Mouse (Mus musculus) limb, embryonic 14.5 days (tissue): ENCODE results near the gene Il6ra. TPM values are rescaled to one million over a fixed set of nuclear protein-coding genes. Genes with fewer than 3 reads are reported as not detected.
A peak's percentile ranks its signal among the peaks of the same experiment; 100 is the strongest.

ENCODE experiments used
- ATAC-seq: fragments of 200-750 bp; cut with Nextera tagmentation; 2 replicates; pipeline ENCODE4 v1.8.0; 2017; ENCODE audit warnings: low read depth, moderate number of reproducible peaks, moderate TSS enrichment; ENCODE audit not compliant: low FRiP score
- DNase-seq: peaks from one replicate; pipeline ENCODE4 v3.0.0-alpha.2; 2015; ENCODE audit warnings: low spot score
- H3K27ac ChIP-seq: fragments of 300-500 bp; sonication (generic); replicated peaks from 2 replicates; pipeline ENCODE4 v1.5.1; 2014; ENCODE audit warnings: low read depth, mild to moderate bottlenecking, low read length, moderate library complexity, mixed read lengths
- H3K27me3 ChIP-seq: fragments of 300-500 bp; sonication (generic); 2 replicates; pipeline ENCODE4 v1.6.1; 2014; ENCODE audit warnings: low read length, mixed read lengths; ENCODE audit not compliant: control insufficient read depth, insufficient read depth
- H3K36me3 ChIP-seq: fragments of 300-500 bp; sonication (generic); 2 replicates; pipeline ENCODE4 v1.6.1; 2014; ENCODE audit warnings: mild to moderate bottlenecking, low read length, moderate library complexity, mixed read lengths; ENCODE audit not compliant: control insufficient read depth, insufficient read depth
- H3K4me1 ChIP-seq: fragments of 300-500 bp; sonication (generic); 2 replicates; pipeline ENCODE4 v1.6.1; 2014; ENCODE audit warnings: antibody characterized with exemption, low read length, mixed read lengths; ENCODE audit not compliant: control insufficient read depth, insufficient read depth
- H3K4me2 ChIP-seq: fragments of 300-500 bp; sonication (generic); replicated peaks from 2 replicates; pipeline ENCODE4 v1.6.1; 2014; ENCODE audit warnings: low read depth, mild to moderate bottlenecking, low read length, moderate library complexity; ENCODE audit not compliant: severe bottlenecking
- H3K4me3 ChIP-seq: fragments of 300-500 bp; sonication (generic); replicated peaks from 2 replicates; pipeline ENCODE4 v1.5.1; 2014; ENCODE audit warnings: low read length
- H3K9ac ChIP-seq: fragments of 300-500 bp; sonication (generic); 2 replicates; pipeline ENCODE4 v1.6.1; 2014; ENCODE audit warnings: mild to moderate bottlenecking, low read depth, low read length, moderate library complexity; ENCODE audit not compliant: severe bottlenecking
- H3K9me3 ChIP-seq: fragments of 300-500 bp; sonication (generic); 2 replicates; pipeline ENCODE4 v1.6.1; 2016; ENCODE audit warnings: low read length; ENCODE audit not compliant: control insufficient read depth
- POLR2A ChIP-seq: fragments of 200-500 bp; IDR thresholded peaks from 2 replicates; pipeline ENCODE4 v1.8.0; 2012; ENCODE audit warnings: inconsistent platforms, mild to moderate bottlenecking, moderate library complexity, borderline replicate concordance; ENCODE audit not compliant: insufficient read depth, insufficient read length; ENCODE audit errors: extremely low read depth
- whole genome bisulfite sequencing: fragments of 180-500 bp; shearing (Covaris S2); extraction: QIAGEN DNeasy Blood & Tissue Kit; methylation state at CpG from one replicate; pipeline ENCODE4 v1.1.7; 2014; 5-methylcytosine and 5-hydroxymethylcytosine counted together
- polyA plus RNA-seq, 2 experiments: library from polyadenylated mRNA; depleted of rRNA in 1 of 2; stranded (reverse) in 1 of 2; unstranded in 1 of 2; fragments of >200 nt; fragmentation: Nextera tagmentation in 1 of 2; extraction: Ambion mirVana in 1 of 2; gene quantifications; 2 replicates each; pipeline versions ENCODE4 v1.2.1 to v1.2.3; 2012 to 2014

Il6ra gene
- polyA plus RNA-seq, 2 experiments, result 1.2 to 1.3 TPM

- ATAC-seq, result no peak
- no peaks in the 10 kb centered on the region for H3K27me3 ChIP-seq
- no peaks in the 10 kb centered on the region for H3K36me3 ChIP-seq
- H3K9me3 ChIP-seq, result no peaks in the 10 kb centered on the region
- H3K4me3 ChIP-seq, result no peak overlapping the region
- no peak overlapping the region for H3K27ac ChIP-seq
- no peak for DNase-seq
- no peak for TF ChIP-seq POLR2A
- no peak overlapping the region for H3K9ac ChIP-seq
- peaks cover 18% of the 10 kb centered on the region for H3K4me1 ChIP-seq
- no peak overlapping the region for H3K4me2 ChIP-seq
- 53% methylated on average over 22 of the region's 22 CpGs for WGBS
Measured at GRCm38 (mm10) chr3:89870472-89871271, 42.3 kb downstream of the Il6ra start.

GRCm38 (mm10) chr3:89869556-89869955 is 43.4 kb downstream of the Il6ra start:
- DNase-seq (no peak), ATAC-seq (no peak)
- no peak for TF ChIP-seq POLR2A
- Histone ChIP-seq H3K27ac (no peak overlapping the region), H3K4me3 (no peak overlapping the region), H3K9ac (no peak overlapping the region), H3K4me1 (peaks cover 18% of the 10 kb centered on the region), H3K27me3 (no peaks in the 10 kb centered on the region), H3K9me3 (no peaks in the 10 kb centered on the region), H3K36me3 (no peaks in the 10 kb centered on the region), H3K4me2 (no peak overlapping the region)
- WGBS, result 55% methylated on average over 9 of the region's 9 CpGs

- Histone ChIP-seq H3K4me2 (no peak overlapping the region; the same call in 1 of the 2 replicates), H3K9ac (no peak overlapping the region), H3K36me3 (no peaks in the 10 kb centered on the region), H3K27ac (0 out of 2 replicates have a peak overlapping the region, but pooled peaks have one; percentile 46), H3K9me3 (no peaks in the 10 kb centered on the region), H3K4me1 (peaks cover 18% of the 10 kb centered on the region), H3K27me3 (no peaks in the 10 kb centered on the region), H3K4me3 (no peak overlapping the region)
- DNase-seq (no peak), ATAC-seq (no peak)
- no peak for TF ChIP-seq POLR2A
- 49% methylated on average over 9 of the region's 9 CpGs for WGBS
Measured at GRCm38 (mm10) chr3:89868956-89869355, 44.0 kb downstream of the Il6ra start.

GRCm38 (mm10) chr3:89868357-89868756 is 44.6 kb downstream of the Il6ra start:
- 9% methylated on average over 7 of the region's 7 CpGs for WGBS
- no peak for TF ChIP-seq POLR2A
- peak; percentile 53 for ATAC-seq

GRCm38 (mm10) chr3:89867651-89868050 is 45.3 kb downstream of the Il6ra start:
- peak; percentile 39; the same call in 1 of the 2 replicates for ATAC-seq

More at GRCm38 (mm10) chr3:89868357-89868756, 44.6 kb downstream of the Il6ra start:
- H3K27me3 ChIP-seq, result no peaks in the 10 kb centered on the region
- peak overlapping the region; percentile 46 for H3K27ac ChIP-seq
- H3K4me3 ChIP-seq, result no peak overlapping the region
- peaks cover 18% of the 10 kb centered on the region for H3K4me1 ChIP-seq
- no peaks in the 10 kb centered on the region for H3K9me3 ChIP-seq
- peak overlapping the region; percentile 26 for H3K4me2 ChIP-seq
- no peaks in the 10 kb centered on the region for H3K36me3 ChIP-seq
- H3K9ac ChIP-seq, result no peak overlapping the region
- DNase-seq, result peak; percentile 67

More at GRCm38 (mm10) chr3:89867651-89868050, 45.3 kb downstream of the Il6ra start:
- DNase-seq, result peak; percentile 82
- Histone ChIP-seq H3K27me3 (no peaks in the 10 kb centered on the region), H3K36me3 (no peaks in the 10 kb centered on the region), H3K9ac (no peak overlapping the region), H3K4me2 (no peak overlapping the region), H3K9me3 (no peaks in the 10 kb centered on the region), H3K4me3 (no peak overlapping the region), H3K27ac (no peak overlapping the region), H3K4me1 (peaks cover 18% of the 10 kb centered on the region)
- TF ChIP-seq POLR2A, result no peak
- WGBS, result 51% methylated on average over 4 of the region's 4 CpGs
